Mouse (Mus musculus): ENCODE results near the gene Sgcb. TPM values are rescaled to one million over a fixed set of nuclear protein-coding genes. Genes with fewer than 3 reads are reported as not detected.

The Sgcb gene
- polyA plus RNA-seq, 1 experiment from 2014 or later, result 30.5 TPM

DNA sequence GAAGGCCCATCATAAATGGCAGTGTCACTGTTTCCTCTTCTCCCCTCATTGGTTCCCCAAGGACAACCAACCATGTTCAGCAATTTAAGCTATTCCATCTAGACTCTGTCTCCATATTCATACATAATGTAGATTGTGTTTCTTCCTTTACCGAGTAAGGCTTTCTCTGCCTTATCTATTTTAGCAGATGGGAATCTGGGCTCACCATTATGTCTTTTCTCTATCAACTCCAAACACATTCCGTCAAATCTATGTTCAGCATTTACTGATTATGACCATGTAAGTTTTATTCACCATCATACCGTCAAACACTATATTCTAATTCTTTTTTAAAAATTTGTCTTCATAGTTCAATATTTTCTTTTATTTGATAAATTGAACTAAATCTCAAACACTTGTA is 6.5 kb downstream of the Sgcb start:
- Histone ChIP-seq H3K36me3 (ENCODE audit: control insufficient read depth, insufficient read depth) (peaks cover 2% of the 10 kb centered on the region; the same call in 1 of the 2 replicates), H3K4me1 (replicated peaks; ENCODE audit: control insufficient read depth, insufficient read depth, low read length) (peaks cover 3% of the 10 kb centered on the region), H3K27me3 (replicated peaks; ENCODE audit: control insufficient read depth, insufficient read depth, low read length) (no peaks in the 10 kb centered on the region), H3K4me2 (ENCODE audit: low read length) (no peak overlapping the region), H3K9ac (replicated peaks; ENCODE audit: low read depth, low read length) (no peak overlapping the region), H3K4me3 (replicated peaks; ENCODE audit: low read length) (no peak overlapping the region), H3K27ac (ENCODE audit: low read length) (no peak overlapping the region), H3K9me3 (ENCODE audit: control insufficient read depth, low read length) (no peaks in the 10 kb centered on the region)
- no peak for ATAC-seq
- 85% methylated on average over 3 of the region's 3 CpGs for WGBS

DNA sequence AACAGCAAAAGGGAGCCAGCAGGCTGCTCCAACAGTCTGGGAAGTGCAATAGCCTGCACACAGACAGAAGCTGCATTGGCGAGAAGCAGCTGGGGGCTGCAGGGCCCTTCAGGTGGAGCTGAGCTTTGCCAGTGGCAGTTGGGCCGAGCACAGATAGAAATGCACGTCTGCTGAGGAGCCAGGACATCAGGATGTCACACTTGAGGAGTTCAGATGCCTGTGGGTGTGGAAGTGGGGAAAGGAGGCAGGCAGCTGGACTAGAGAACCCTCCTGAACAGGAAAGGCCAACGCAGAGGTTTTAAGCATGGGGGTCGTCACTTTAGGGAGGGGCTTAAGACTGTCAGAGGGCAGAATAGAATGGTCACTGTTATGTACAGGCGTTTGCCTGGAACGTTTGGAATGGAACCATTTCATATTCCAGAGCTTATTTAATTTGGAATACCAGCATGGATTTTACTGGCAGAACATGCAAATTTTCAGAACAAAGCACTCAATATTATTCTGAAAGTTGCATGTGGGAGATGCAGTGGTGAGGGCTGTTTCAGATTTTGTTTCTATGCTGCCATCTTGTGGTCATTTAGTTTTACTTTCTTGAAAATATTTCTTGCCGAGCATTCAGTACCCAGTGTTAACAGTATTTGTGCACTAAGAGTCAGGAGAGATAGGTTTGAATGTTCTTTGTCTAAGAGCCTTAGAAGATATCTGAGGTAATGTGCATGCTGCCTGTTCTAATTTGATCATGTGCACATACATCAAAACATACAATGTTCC is 10.1 kb downstream of the Sgcb start:
- peak; percentile 88 for ATAC-seq
- peaks cover 5% of the 10 kb centered on the region for H3K9me3 ChIP-seq (ENCODE audit: control insufficient read depth, low read length)
- no peaks in the 10 kb centered on the region for H3K27me3 ChIP-seq (replicated peaks; ENCODE audit: control insufficient read depth, insufficient read depth, low read length)
- no peak overlapping the region for H3K4me2 ChIP-seq (ENCODE audit: low read length)
- H3K4me3 ChIP-seq (replicated peaks; ENCODE audit: low read length), result no peak overlapping the region
- 36% methylated on average over 8 of the region's 8 CpGs for WGBS
- H3K9ac ChIP-seq (replicated peaks; ENCODE audit: low read depth, low read length), result peak overlapping the region; percentile 6
- H3K4me1 ChIP-seq (replicated peaks; ENCODE audit: control insufficient read depth, insufficient read depth, low read length), result peaks cover 3% of the 10 kb centered on the region
- H3K36me3 ChIP-seq (ENCODE audit: control insufficient read depth, insufficient read depth), result peaks cover 16% of the 10 kb centered on the region
- peak overlapping the region; percentile 72 for H3K27ac ChIP-seq (ENCODE audit: low read length)

- Histone ChIP-seq H3K4me1 (replicated peaks; ENCODE audit: control insufficient read depth, insufficient read depth, low read length) (peaks cover 3% of the 10 kb centered on the region), H3K27ac (ENCODE audit: low read length) (no peak overlapping the region), H3K4me2 (ENCODE audit: low read length) (no peak overlapping the region), H3K27me3 (replicated peaks; ENCODE audit: control insufficient read depth, insufficient read depth, low read length) (no peaks in the 10 kb centered on the region; the same call in 1 of the 2 replicates), H3K36me3 (ENCODE audit: control insufficient read depth, insufficient read depth) (peaks cover 15% of the 10 kb centered on the region), H3K9ac (replicated peaks; ENCODE audit: low read depth, low read length) (no peak overlapping the region), H3K4me3 (replicated peaks; ENCODE audit: low read length) (no peak overlapping the region), H3K9me3 (ENCODE audit: control insufficient read depth, low read length) (peaks cover 5% of the 10 kb centered on the region)
- 56% methylated on average over 8 of the region's 8 CpGs for WGBS
- ATAC-seq, result 0 out of 2 replicates have a peak, but pooled peaks have one; percentile 13
These were observed 14.4 kb downstream of the Sgcb start for GRCm38 (mm10) chr5:73633141-73633540.

DNA sequence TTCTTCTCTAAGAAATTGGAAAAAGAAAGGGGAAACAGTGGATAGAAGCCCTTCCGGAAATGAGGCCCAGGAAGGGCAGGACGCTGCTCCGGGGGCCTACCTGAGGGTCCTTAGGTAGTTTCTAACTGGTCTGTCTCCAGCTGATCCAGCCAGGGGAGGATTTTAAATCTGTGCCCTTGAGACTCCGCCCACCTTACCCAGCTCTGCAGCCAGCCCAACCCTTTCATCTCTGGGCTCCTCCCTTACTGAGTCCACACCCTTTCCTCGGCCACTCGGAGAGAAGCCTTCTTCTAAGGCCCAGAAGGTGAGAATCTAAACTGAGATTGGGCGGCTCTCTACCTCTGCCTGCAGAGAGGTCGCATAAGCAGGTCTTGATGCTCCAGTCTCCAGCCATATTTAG is 15.3 kb downstream of the Sgcb start, which contains the start of gene Lrrc66:
Gene Lrrc66 (minus strand): TSS at position 236 of the 400 bp plus-strand sequence.
- Histone ChIP-seq H3K9me3 (ENCODE audit: control insufficient read depth, low read length) (peaks cover 5% of the 10 kb centered on the region), H3K4me3 (replicated peaks; ENCODE audit: low read length) (no peak within 1 kb of the TSS), H3K4me1 (replicated peaks; ENCODE audit: control insufficient read depth, insufficient read depth, low read length) (peaks cover under 1% of the 10 kb centered on the region; the same call in 1 of the 2 replicates), H3K27me3 (replicated peaks; ENCODE audit: control insufficient read depth, insufficient read depth, low read length) (no peaks in the 10 kb centered on the region; the same call in 1 of the 2 replicates), H3K27ac (ENCODE audit: low read length) (no peak within 1 kb of the TSS), H3K36me3 (ENCODE audit: control insufficient read depth, insufficient read depth) (peaks cover 15% of the 10 kb centered on the region), H3K4me2 (ENCODE audit: low read length) (no peak within 1 kb of the TSS), H3K9ac (replicated peaks; ENCODE audit: low read depth, low read length) (no peak within 1 kb of the TSS)
- no peak for ATAC-seq
- 78% methylated on average over 8 of the region's 8 CpGs for WGBS

GRCm38 (mm10) chr5:73631001-73631558 is 16.5 kb downstream of the Sgcb start:
- no peaks in the 10 kb centered on the region; the same call in 1 of the 2 replicates for H3K27me3 ChIP-seq (replicated peaks; ENCODE audit: control insufficient read depth, insufficient read depth, low read length)
- H3K4me3 ChIP-seq (replicated peaks; ENCODE audit: low read length), result no peak overlapping the region
- H3K36me3 ChIP-seq (ENCODE audit: control insufficient read depth, insufficient read depth), result peaks cover 15% of the 10 kb centered on the region
- H3K9ac ChIP-seq (replicated peaks; ENCODE audit: low read depth, low read length), result no peak overlapping the region
- H3K9me3 ChIP-seq (ENCODE audit: control insufficient read depth, low read length), result peaks cover 5% of the 10 kb centered on the region
- no peak overlapping the region for H3K4me2 ChIP-seq (ENCODE audit: low read length)
- 31% methylated on average over 10 of the region's 10 CpGs for WGBS
- no peak for ATAC-seq
- H3K27ac ChIP-seq (ENCODE audit: low read length), result no peak overlapping the region
- no peaks in the 10 kb centered on the region for H3K4me1 ChIP-seq (replicated peaks; ENCODE audit: control insufficient read depth, insufficient read depth, low read length)

GRCm38 (mm10) chr5:73630141-73630540 is 17.4 kb downstream of the Sgcb start:
- no peak overlapping the region for H3K4me2 ChIP-seq (ENCODE audit: low read length)
- H3K4me1 ChIP-seq (replicated peaks; ENCODE audit: control insufficient read depth, insufficient read depth, low read length), result no peaks in the 10 kb centered on the region
- no peak for ATAC-seq
- H3K27ac ChIP-seq (ENCODE audit: low read length), result no peak overlapping the region
- WGBS, result 89% methylated on average over 5 of the region's 5 CpGs
- peaks cover 5% of the 10 kb centered on the region for H3K9me3 ChIP-seq (ENCODE audit: control insufficient read depth, low read length)
- H3K4me3 ChIP-seq (replicated peaks; ENCODE audit: low read length), result no peak overlapping the region
- peaks cover 13% of the 10 kb centered on the region for H3K36me3 ChIP-seq (ENCODE audit: control insufficient read depth, insufficient read depth)
- H3K27me3 ChIP-seq (replicated peaks; ENCODE audit: control insufficient read depth, insufficient read depth, low read length), result no peaks in the 10 kb centered on the region; the same call in 1 of the 2 replicates
- H3K9ac ChIP-seq (replicated peaks; ENCODE audit: low read depth, low read length), result no peak overlapping the region

DNA sequence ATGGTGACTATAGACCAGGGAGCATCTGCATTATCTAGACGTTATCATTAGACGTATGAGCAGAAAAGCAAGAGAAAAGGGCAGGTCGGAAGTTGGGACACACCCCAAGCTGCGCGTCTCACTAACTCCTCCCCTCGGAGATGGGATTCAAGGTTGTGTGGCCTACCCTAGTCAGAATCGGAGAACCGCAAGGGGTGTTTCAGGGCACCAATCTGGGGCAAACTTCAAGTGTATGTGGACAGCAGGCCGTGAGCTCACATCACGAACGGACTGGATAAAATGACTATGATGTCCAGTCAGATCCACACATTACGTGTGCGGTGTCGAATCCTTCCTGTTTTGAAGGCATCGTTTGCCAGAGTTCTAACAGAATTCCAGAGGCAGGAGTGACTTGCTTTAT is 19.6 kb downstream of the Sgcb start:
- Histone ChIP-seq H3K36me3 (ENCODE audit: control insufficient read depth, insufficient read depth) (no peaks in the 10 kb centered on the region), H3K9me3 (ENCODE audit: control insufficient read depth, low read length) (no peaks in the 10 kb centered on the region; the same call in 1 of the 2 replicates), H3K4me1 (replicated peaks; ENCODE audit: control insufficient read depth, insufficient read depth, low read length) (no peaks in the 10 kb centered on the region), H3K27ac (ENCODE audit: low read length) (no peak overlapping the region), H3K4me2 (ENCODE audit: low read length) (no peak overlapping the region), H3K27me3 (replicated peaks; ENCODE audit: control insufficient read depth, insufficient read depth, low read length) (no peaks in the 10 kb centered on the region; the same call in 1 of the 2 replicates), H3K4me3 (replicated peaks; ENCODE audit: low read length) (no peak overlapping the region), H3K9ac (replicated peaks; ENCODE audit: low read depth, low read length) (no peak overlapping the region)
- WGBS, result 72% methylated on average over 15 of the region's 15 CpGs
- ATAC-seq, result no peak

DNA sequence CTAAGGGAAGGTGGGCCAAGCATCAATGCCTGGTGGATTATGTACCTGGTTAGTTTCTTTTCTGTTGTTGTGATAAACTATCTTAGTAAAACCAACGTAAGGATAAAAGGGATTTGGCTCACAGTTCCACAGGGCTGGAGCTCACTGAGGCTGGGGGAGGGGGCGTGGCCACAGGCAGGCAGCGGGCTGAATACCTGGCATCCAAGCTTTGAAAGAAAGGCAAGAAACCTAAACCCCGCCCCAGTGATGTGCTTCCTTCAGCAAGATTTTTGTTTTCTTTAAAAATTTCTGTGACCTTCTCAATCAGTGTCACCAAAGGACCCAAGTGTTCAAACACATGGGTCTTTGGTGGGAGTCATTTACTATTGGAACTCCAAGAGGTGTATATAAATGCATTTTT is 20.0 kb downstream of the Sgcb start:
- Histone ChIP-seq H3K27ac (ENCODE audit: low read length) (no peak overlapping the region), H3K4me2 (ENCODE audit: low read length) (no peak overlapping the region), H3K9me3 (ENCODE audit: control insufficient read depth, low read length) (no peaks in the 10 kb centered on the region; the same call in 1 of the 2 replicates), H3K4me1 (replicated peaks; ENCODE audit: control insufficient read depth, insufficient read depth, low read length) (no peaks in the 10 kb centered on the region), H3K9ac (replicated peaks; ENCODE audit: low read depth, low read length) (no peak overlapping the region), H3K4me3 (replicated peaks; ENCODE audit: low read length) (no peak overlapping the region), H3K27me3 (replicated peaks; ENCODE audit: control insufficient read depth, insufficient read depth, low read length) (no peaks in the 10 kb centered on the region; the same call in 1 of the 2 replicates), H3K36me3 (ENCODE audit: control insufficient read depth, insufficient read depth) (no peaks in the 10 kb centered on the region)
- 49% methylated on average over 4 of the region's 4 CpGs for WGBS
- ATAC-seq, result no peak

DNA sequence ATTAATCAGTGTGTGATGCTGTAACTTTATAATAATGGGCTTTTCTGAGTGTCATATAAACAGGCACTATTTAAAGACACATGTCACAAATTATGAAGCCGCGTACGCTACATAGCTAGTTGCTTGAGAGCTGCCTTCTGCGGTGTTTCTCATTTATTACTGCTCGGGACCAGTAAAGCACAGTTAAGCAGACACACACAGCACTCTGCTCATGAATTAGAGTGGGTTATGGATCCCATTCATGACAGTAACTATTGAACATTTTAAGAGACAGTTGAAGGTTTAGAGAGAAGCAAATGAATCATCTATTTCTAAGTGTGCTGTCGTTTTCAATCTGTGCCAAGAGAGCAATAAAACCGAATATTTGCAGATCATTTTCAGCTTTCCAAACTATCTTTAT is 20.7 kb downstream of the Sgcb start:
- ATAC-seq, result no peak
- no peak overlapping the region for H3K4me2 ChIP-seq (ENCODE audit: low read length)
- no peaks in the 10 kb centered on the region; the same call in 1 of the 2 replicates for H3K9me3 ChIP-seq (ENCODE audit: control insufficient read depth, low read length)
- 89% methylated on average over 7 of the region's 7 CpGs for WGBS
- no peak overlapping the region for H3K9ac ChIP-seq (replicated peaks; ENCODE audit: low read depth, low read length)
- no peaks in the 10 kb centered on the region; the same call in 1 of the 2 replicates for H3K27me3 ChIP-seq (replicated peaks; ENCODE audit: control insufficient read depth, insufficient read depth, low read length)
- no peak overlapping the region for H3K27ac ChIP-seq (ENCODE audit: low read length)
- no peaks in the 10 kb centered on the region for H3K4me1 ChIP-seq (replicated peaks; ENCODE audit: control insufficient read depth, insufficient read depth, low read length)
- no peaks in the 10 kb centered on the region for H3K36me3 ChIP-seq (ENCODE audit: control insufficient read depth, insufficient read depth)
- H3K4me3 ChIP-seq (replicated peaks; ENCODE audit: low read length), result no peak overlapping the region
